Mouse (Mus musculus): ENCODE data around the gene Ccdc12.

DNA sequence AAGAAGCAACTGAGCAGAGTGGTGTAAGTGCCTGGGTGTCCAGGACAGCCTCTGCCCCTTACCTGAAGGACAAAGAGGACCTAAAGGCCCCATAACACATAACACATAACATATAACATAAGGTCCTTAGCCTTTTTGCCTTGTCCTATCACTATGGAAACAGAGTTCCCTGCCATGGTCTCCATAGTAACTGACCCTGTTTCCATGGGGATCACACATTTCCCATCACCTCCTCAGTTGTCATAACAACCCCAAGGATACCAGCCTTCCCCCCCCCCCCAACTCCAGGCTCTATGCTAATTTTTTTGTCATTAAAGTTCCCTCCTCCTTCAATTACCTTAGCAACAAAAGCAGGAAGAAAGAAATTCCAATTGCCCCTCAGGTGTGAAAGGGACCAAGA, 6.5 kb upstream of the Ccdc12 start:
- no peak for TF ChIP-seq CTCF (IDR thresholded peaks at IDR 0.05; ENCODE audit: extremely low read depth, insufficient read depth, low read length)
- TF ChIP-seq POLR2A (IDR thresholded peaks at IDR 0.05; ENCODE audit: extremely low read depth, insufficient read depth, low read length): no peak

Measured in cortical plate, adult 2 months (tissue).